Mouse (Mus musculus): ENCODE measurements at regions not wholly inside any gene's neighbourhood (a gene's known extent, or its start where the extent isn't known, plus 50 kb on each side); places are given as distances from the start of the nearest gene placed in this dataset.

GRCm38 (mm10) chr2:101043050-101043449 is 581.5 kb upstream of the Rag2 start:
- no peaks in the 10 kb centered on the region for H3K27me3 ChIP-seq (ENCODE audit: control insufficient read depth, insufficient read depth, low read length)
- 89% methylated on average over 3 of the region's 3 CpGs for WGBS
- no peaks in the 10 kb centered on the region for H3K9me3 ChIP-seq (ENCODE audit: control insufficient read depth, low read length)
- H3K4me1 ChIP-seq (ENCODE audit: control insufficient read depth, insufficient read depth, low read length): no peaks in the 10 kb centered on the region
- no peak overlapping the region for H3K4me3 ChIP-seq (ENCODE audit: low read depth, low read length)
- H3K4me2 ChIP-seq: no peak overlapping the region
- ATAC-seq (ENCODE audit: low FRiP score): no peak
- no peak overlapping the region for H3K9ac ChIP-seq (ENCODE audit: low read length)
- H3K27ac ChIP-seq (ENCODE audit: low read depth, low read length): no peak overlapping the region
- H3K36me3 ChIP-seq (ENCODE audit: control insufficient read depth, insufficient read depth, low read length): no peaks in the 10 kb centered on the region
- DNase-seq (ENCODE audit: low spot score, missing footprints): no peak

GRCm38 (mm10) chr2:101062939-101063338 is 561.6 kb upstream of the Rag2 start:
- no peak overlapping the region for H3K4me3 ChIP-seq (ENCODE audit: low read depth, low read length)
- H3K27ac ChIP-seq (ENCODE audit: low read depth, low read length): no peak overlapping the region
- no peaks in the 10 kb centered on the region for H3K27me3 ChIP-seq (ENCODE audit: control insufficient read depth, insufficient read depth, low read length)
- no peaks in the 10 kb centered on the region for H3K4me1 ChIP-seq (ENCODE audit: control insufficient read depth, insufficient read depth, low read length)
- no peak for ATAC-seq (ENCODE audit: low FRiP score)
- no peak overlapping the region for H3K9ac ChIP-seq (ENCODE audit: low read length)
- no peaks in the 10 kb centered on the region for H3K36me3 ChIP-seq (ENCODE audit: control insufficient read depth, insufficient read depth, low read length)
- H3K4me2 ChIP-seq: no peak overlapping the region
- no peaks in the 10 kb centered on the region for H3K9me3 ChIP-seq (ENCODE audit: control insufficient read depth, low read length)
- 81% methylated on average over 4 of the region's 4 CpGs for WGBS
- no peak for DNase-seq (ENCODE audit: low spot score, missing footprints)

DNA sequence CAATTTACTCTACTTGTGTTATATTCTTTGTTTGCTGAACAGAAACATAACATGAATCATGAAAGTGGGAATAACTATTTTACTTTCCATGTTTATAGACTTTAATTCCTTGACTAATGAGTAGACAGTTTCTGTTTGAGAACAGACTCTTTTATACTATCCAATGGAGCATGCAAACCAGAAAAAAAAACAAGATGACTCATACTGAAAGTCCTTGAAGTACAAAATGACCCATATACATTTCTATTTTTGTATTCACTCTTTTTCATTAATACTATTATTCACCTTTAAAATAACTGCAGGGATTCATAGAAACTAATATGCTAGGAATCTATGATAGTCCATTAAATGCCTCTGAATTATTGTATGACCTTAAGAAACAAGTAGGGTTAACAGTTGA is 549.5 kb upstream of the Rag2 start:
- H3K9me3 ChIP-seq (ENCODE audit: control insufficient read depth, low read length): no peaks in the 10 kb centered on the region
- ATAC-seq (ENCODE audit: low FRiP score) (no peak), DNase-seq (ENCODE audit: low spot score, missing footprints) (no peak)
- H3K27me3 ChIP-seq (ENCODE audit: control insufficient read depth, insufficient read depth, low read length): no peaks in the 10 kb centered on the region
- no peak overlapping the region for H3K9ac ChIP-seq (ENCODE audit: low read length)
- H3K4me3 ChIP-seq (ENCODE audit: low read depth, low read length): no peak overlapping the region
- no peak overlapping the region for H3K4me2 ChIP-seq
- no peaks in the 10 kb centered on the region for H3K4me1 ChIP-seq (ENCODE audit: control insufficient read depth, insufficient read depth, low read length)
- H3K27ac ChIP-seq (ENCODE audit: low read depth, low read length): no peak overlapping the region
- no peaks in the 10 kb centered on the region for H3K36me3 ChIP-seq (ENCODE audit: control insufficient read depth, insufficient read depth, low read length)

DNA sequence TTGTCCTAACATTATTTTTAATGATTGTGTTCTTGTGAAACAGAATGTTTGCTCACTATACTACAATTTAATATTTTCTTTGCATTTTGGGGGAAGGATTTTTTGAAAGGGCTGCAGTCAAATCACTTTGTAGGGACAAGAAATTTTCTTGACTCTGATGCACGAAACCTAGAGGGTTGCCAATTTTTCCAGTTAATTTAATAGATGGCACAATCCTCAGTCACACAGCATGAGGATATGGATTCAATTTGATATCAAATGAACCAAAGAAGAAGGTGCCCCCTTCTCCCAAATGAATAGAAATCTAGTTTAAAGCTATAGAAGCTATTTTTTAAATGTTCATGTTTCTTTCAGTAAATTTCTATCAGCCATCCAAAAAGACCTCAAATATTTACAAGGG is 544.3 kb upstream of the Rag2 start:
- Histone ChIP-seq H3K4me1 (ENCODE audit: control insufficient read depth, insufficient read depth, low read length) (no peaks in the 10 kb centered on the region), H3K27ac (ENCODE audit: low read depth, low read length) (no peak overlapping the region), H3K9ac (ENCODE audit: low read length) (no peak overlapping the region), H3K9me3 (ENCODE audit: control insufficient read depth, low read length) (no peaks in the 10 kb centered on the region), H3K27me3 (ENCODE audit: control insufficient read depth, insufficient read depth, low read length) (no peaks in the 10 kb centered on the region), H3K36me3 (ENCODE audit: control insufficient read depth, insufficient read depth, low read length) (no peaks in the 10 kb centered on the region), H3K4me3 (ENCODE audit: low read depth, low read length) (no peak overlapping the region), H3K4me2 (no peak overlapping the region)
- 86% methylated on average over 1 of the region's 1 CpGs for WGBS
- ATAC-seq (ENCODE audit: low FRiP score) (no peak), DNase-seq (ENCODE audit: low spot score, missing footprints) (no peak)

GRCm38 (mm10) chr2:101083813-101084212 is 540.7 kb upstream of the Rag2 start:
- H3K4me3 ChIP-seq (ENCODE audit: low read depth, low read length): no peak overlapping the region
- H3K27me3 ChIP-seq (ENCODE audit: control insufficient read depth, insufficient read depth, low read length): no peaks in the 10 kb centered on the region
- DNase-seq (ENCODE audit: low spot score, missing footprints): no peak
- H3K9ac ChIP-seq (ENCODE audit: low read length): no peak overlapping the region
- H3K4me1 ChIP-seq (ENCODE audit: control insufficient read depth, insufficient read depth, low read length): no peaks in the 10 kb centered on the region
- H3K9me3 ChIP-seq (ENCODE audit: control insufficient read depth, low read length): no peaks in the 10 kb centered on the region
- H3K4me2 ChIP-seq: no peak overlapping the region
- ATAC-seq (ENCODE audit: low FRiP score): no peak
- no peak overlapping the region for H3K27ac ChIP-seq (ENCODE audit: low read depth, low read length)
- H3K36me3 ChIP-seq (ENCODE audit: control insufficient read depth, insufficient read depth, low read length): no peaks in the 10 kb centered on the region

DNA sequence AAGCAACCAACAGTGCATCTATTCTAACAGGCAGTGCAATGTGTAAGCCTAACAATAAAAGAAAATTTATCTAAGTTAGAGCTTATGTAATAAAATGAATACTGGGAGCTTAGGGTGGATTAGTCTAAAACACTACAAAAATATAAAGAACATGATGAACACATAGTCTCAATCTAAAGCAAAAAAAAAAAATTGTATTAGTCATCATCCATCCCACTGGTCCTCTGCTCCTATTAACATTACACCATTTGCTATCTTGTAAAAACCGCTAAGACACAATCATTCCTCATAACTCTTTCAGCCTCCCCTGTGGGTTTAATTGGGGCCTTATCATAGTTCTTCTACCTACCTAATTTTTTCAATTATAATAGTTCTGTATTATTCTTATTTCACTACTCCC is 539.9 kb upstream of the Rag2 start:
- no peaks in the 10 kb centered on the region for H3K4me1 ChIP-seq (ENCODE audit: control insufficient read depth, insufficient read depth, low read length)
- H3K36me3 ChIP-seq (ENCODE audit: control insufficient read depth, insufficient read depth, low read length): no peaks in the 10 kb centered on the region
- no peak overlapping the region for H3K9ac ChIP-seq (ENCODE audit: low read length)
- no peaks in the 10 kb centered on the region for H3K9me3 ChIP-seq (ENCODE audit: control insufficient read depth, low read length)
- no peak overlapping the region for H3K4me2 ChIP-seq
- H3K4me3 ChIP-seq (ENCODE audit: low read depth, low read length): no peak overlapping the region
- no peak overlapping the region for H3K27ac ChIP-seq (ENCODE audit: low read depth, low read length)
- H3K27me3 ChIP-seq (ENCODE audit: control insufficient read depth, insufficient read depth, low read length): no peaks in the 10 kb centered on the region
- no peak for DNase-seq (ENCODE audit: low spot score, missing footprints)
- no peak for ATAC-seq (ENCODE audit: low FRiP score)
- WGBS: 97% methylated on average over 1 of the region's 1 CpGs

DNA sequence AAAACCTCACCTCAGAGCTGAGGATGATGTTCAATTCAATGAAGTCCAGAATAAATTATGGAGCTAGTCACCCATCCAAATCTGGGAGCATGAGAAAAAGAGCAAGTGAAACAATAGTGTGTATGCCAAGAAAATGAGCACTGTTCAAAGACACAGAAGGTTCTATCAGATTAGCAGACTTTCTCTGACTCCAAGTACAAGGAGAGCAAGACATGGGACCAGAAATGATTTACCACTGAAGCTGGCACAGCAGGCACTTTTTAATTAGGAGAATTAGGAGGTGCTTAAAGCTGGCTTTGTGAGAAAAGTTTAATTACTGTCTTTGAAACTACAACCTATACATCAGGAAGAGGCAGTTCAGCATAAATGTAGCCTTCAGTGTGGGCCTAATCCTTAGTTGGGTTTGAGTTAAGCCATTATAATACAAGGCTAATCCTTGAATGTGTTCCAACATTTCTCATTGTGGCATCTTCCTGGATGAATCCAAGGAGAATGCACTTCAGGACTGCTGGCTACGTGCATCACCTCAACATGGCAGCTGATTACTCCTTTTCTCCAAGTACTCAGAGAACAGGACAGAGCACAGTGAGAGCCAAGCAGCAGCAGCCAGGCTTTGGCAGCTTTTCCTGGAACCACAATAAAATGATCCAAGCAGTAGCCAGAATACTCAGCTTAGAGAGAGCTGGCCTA is 517.2 kb upstream of the Rag2 start:
- H3K4me3 ChIP-seq (ENCODE audit: low read depth, low read length): no peak overlapping the region
- no peaks in the 10 kb centered on the region for H3K4me1 ChIP-seq (ENCODE audit: control insufficient read depth, insufficient read depth, low read length)
- H3K4me2 ChIP-seq: no peak overlapping the region
- no peak overlapping the region for H3K9ac ChIP-seq (ENCODE audit: low read length)
- no peaks in the 10 kb centered on the region for H3K36me3 ChIP-seq (ENCODE audit: control insufficient read depth, insufficient read depth, low read length)
- no peaks in the 10 kb centered on the region for H3K27me3 ChIP-seq (ENCODE audit: control insufficient read depth, insufficient read depth, low read length)
- DNase-seq (ENCODE audit: low spot score, missing footprints) (no peak), ATAC-seq (ENCODE audit: low FRiP score) (no peak)
- H3K9me3 ChIP-seq (ENCODE audit: control insufficient read depth, low read length): no peaks in the 10 kb centered on the region
- WGBS: 22% methylated on average over 1 of the region's 1 CpGs
- H3K27ac ChIP-seq (ENCODE audit: low read depth, low read length): no peak overlapping the region

DNA sequence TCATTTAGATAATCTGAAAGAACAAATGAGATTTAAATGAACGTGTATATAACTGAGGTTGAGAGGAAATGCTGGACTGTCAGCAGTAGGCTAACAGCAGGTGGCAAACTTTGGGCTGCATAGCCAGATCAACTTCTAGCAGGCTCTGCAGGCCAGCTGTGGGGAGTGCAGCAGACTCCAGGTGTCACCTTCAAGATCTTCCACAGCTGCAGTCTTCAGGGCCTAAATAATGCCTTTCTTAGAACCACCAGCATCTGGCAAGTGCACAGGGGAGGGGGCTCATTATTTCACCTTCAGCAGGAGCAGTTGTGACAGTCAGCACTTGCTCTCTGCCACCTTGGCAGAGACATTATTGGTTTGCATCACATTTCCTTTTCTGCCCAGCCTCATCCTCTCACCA is 487.7 kb upstream of the Rag2 start:
- H3K4me2 ChIP-seq: no peak overlapping the region
- no peak for DNase-seq (ENCODE audit: low spot score, missing footprints)
- no peak overlapping the region for H3K9ac ChIP-seq (ENCODE audit: low read length)
- H3K27me3 ChIP-seq (ENCODE audit: control insufficient read depth, insufficient read depth, low read length): no peaks in the 10 kb centered on the region
- no peak overlapping the region for H3K27ac ChIP-seq (ENCODE audit: low read depth, low read length)
- 19% methylated on average over 1 of the region's 1 CpGs for WGBS
- H3K9me3 ChIP-seq (ENCODE audit: control insufficient read depth, low read length): no peaks in the 10 kb centered on the region
- no peak overlapping the region for H3K4me3 ChIP-seq (ENCODE audit: low read depth, low read length)
- H3K36me3 ChIP-seq (ENCODE audit: control insufficient read depth, insufficient read depth, low read length): no peaks in the 10 kb centered on the region
- no peak for ATAC-seq (ENCODE audit: low FRiP score)
- H3K4me1 ChIP-seq (ENCODE audit: control insufficient read depth, insufficient read depth, low read length): no peaks in the 10 kb centered on the region

GRCm38 (mm10) chr2:101139931-101140330 is 484.6 kb upstream of the Rag2 start:
- ATAC-seq (ENCODE audit: low FRiP score) (no peak), DNase-seq (ENCODE audit: low spot score, missing footprints) (no peak)
- Histone ChIP-seq H3K4me1 (ENCODE audit: control insufficient read depth, insufficient read depth, low read length) (no peaks in the 10 kb centered on the region), H3K27ac (ENCODE audit: low read depth, low read length) (no peak overlapping the region), H3K4me3 (ENCODE audit: low read depth, low read length) (no peak overlapping the region), H3K9me3 (ENCODE audit: control insufficient read depth, low read length) (no peaks in the 10 kb centered on the region), H3K27me3 (ENCODE audit: control insufficient read depth, insufficient read depth, low read length) (no peaks in the 10 kb centered on the region), H3K4me2 (no peak overlapping the region), H3K9ac (ENCODE audit: low read length) (no peak overlapping the region), H3K36me3 (ENCODE audit: control insufficient read depth, insufficient read depth, low read length) (no peaks in the 10 kb centered on the region)
- 96% methylated on average over 1 of the region's 1 CpGs for WGBS

Data from midbrain, embryonic 11.5 days (tissue).